Mouse (Mus musculus): ENCODE measurements around the gene Arhgap10.

Arhgap10 gene

DNA sequence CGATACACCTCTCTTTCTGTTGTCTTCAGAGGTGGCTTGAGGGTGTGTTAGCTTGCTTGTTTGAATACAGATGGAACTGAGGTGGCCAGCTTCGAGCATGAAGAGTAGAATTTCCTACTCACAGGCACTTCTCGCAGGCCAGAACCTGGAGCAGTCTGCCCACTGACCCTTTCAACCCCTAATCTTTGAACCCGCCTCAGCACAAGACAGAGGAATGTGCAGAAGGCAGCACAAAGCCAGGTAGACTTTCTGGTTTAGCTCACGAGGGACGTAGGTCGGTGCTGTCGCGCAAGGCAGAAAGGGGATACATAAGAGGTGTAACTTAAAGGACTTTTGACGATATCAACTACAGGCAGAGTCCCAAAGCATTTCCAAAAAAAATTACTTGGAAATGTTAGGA, 908 bp downstream of the Arhgap10 start:
- DNase-seq (ENCODE audit: low spot score), result peak; percentile 85

DNA sequence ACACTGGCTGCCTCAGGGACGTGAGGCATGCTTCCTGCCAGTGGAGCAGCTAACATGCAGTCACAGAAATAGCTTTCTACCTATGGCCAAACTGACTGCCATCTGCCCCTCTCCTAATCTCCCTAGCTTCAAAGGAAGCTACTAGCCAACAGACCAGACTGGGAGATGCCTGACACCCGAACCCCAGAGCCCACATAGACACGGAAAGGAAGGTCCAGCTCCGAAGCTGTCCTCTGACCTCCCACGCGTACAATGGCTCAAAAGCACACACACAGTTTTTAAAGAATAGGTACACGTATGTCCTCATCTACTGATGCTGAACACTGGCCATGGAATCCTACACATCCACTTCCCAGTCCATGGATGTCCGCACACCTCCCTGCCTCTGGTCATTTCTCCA, 2.0 kb downstream of the Arhgap10 start:
- DNase-seq (ENCODE audit: low spot score), result no peak

DNA sequence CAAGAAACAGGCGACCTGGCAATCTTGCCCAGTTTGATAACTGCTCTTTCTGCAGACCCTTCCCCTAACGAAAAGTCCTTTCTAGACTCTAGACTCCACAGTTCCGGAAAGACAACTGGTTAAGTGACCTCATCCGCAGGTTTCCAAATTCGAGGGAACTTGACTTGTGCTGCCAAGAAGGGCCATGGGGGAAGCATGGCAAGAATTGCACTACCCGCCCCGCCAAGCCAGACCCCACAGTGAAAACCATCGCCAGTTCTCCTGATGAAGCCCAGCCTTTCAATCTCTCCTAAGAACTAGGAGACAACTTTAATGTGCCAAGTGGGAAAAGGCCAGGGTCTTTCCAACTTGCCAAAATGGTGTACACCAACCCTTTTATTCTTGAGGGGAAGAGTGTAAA, 2.6 kb downstream of the Arhgap10 start:
- no peak for DNase-seq (ENCODE audit: low spot score)

DNA sequence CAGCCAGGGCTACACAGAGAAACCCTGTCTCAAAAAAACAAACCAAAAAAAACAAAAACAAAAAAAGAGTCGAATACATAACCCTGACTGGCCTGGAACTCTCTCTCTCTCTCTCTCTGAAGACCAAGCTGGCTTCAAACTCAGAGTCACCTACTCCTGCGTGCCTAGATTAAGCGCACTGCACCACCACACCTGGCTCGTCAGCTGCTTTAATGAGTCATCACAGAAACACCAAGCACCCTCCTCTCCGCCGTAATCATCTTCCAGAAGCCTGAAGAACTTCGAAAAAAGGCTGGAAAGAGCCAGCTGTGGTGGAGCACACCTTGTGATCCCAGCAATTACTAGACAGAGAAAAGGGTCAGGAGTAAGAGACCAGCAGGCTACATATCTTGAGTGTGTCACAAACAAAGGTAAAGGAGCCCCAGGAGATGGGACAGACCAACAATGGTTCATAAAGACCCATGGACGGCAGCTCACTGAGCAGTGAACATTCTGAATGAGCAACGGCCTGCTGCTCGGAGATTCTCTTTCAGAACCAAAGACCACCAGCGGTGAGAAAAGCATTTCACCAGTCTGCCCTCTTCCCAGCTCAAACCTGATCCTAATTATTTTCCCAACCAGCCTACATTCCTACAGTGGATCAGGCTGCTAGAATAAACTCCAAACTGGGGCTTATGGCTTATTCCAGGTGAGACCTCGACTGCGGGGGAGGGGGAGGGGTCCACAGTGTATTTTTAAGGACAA, 5.8 kb downstream of the Arhgap10 start:
- no peak for DNase-seq (ENCODE audit: low spot score)

DNA sequence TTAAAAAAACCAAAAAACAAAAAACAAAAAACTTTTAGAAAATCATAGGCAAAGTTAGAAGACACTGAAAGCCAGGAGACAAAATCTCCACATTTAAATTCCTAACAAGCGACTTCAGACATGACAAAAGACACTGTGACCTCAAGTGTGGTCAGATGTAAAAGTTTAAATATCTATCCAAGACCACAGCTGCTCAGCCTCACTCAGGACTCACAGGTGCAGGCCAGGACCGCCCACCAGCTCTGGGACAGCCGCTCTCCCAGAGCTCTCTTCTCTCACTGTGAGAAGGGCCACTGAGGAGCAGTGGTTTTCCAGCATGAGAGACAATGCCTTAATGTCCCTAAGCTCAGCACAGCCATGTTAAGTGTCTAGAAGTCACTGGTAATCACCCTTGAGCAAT, 7.3 kb downstream of the Arhgap10 start:
- DNase-seq (ENCODE audit: low spot score), result no peak

DNA sequence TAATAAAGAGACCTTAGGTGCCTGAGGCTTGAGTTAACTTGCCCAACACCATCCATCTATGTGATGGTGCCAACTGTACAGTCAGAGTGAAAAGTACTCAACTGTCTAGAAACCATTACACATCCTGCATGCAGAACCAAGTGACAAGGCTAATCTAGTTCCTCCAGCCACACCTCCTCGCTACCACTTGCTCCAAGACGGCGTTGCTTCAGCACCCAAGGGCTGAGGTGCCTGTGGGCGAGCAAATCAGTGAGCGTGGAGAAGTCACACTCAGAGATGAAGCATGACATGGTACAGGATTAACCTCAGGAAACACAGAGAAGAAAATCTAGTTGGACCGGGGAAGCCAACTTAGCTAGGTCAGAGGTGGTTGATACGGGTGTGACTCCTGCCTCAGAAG, 8.7 kb downstream of the Arhgap10 start:
- DNase-seq (ENCODE audit: low spot score), result no peak

DNA sequence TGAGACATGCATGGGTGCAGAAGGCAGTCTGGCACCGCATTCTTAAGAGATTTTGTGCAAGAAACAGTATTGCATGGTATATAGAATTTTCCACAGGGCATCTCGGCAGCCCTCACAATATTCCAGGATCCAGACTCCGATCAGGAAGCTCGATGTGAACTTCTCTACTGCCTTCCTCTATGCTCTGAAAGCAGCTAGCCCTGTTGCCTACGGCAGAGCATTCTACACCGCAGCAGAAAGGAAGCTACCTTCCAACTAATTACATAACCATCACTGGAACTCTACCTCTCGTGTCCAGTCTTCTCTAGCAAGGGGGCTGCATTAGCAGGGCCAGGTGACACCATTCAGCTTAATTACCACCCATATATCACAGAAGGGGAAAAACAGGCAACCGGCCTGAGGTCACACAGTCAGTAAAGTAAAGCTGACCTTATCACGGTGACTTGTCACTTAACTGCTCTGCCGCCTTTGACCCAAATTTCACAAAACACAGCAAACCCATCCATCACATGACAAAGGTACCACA, 10.2 kb downstream of the Arhgap10 start:
- no peak for DNase-seq (ENCODE audit: low spot score)

DNA sequence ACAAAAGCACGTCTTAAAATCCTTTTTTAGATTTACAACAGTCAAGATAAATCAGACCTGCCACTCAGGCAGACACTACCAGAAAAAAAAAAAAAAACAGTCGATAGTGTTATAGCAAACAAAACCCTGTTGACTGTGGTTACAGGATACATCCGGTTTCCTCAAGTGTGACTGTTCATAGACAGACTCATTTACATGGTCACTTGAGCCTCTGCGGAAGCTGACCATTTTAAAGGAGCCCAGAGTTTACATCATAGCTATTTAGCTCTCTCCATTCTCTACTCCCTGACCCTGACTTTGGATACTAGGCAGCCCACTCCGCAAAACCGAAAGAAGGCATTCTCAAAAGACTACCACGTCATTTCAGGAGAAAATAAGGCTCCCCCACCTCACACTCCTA, 11.2 kb downstream of the Arhgap10 start:
- no peak for DNase-seq (ENCODE audit: low spot score)

DNA sequence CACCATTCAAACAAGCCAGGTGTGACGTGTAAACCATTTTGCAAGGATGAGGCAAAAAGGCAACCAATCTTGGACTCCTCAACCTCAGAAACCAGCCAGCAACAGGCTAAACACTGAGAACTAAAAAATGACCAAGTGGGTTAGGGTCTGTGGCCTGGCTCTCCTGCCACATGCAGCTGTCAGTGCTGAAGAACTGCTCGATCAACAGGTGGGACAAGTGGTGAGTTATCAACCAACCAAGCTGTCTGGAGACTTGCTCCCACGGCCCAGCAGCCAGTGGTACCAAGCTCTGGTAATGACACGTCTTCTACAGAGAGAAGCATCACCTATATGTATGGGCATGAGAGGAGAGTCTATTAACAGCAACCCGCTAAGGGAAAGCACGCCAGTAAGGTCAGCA, 15.2 kb downstream of the Arhgap10 start:
- no peak for DNase-seq (ENCODE audit: low spot score)

DNA sequence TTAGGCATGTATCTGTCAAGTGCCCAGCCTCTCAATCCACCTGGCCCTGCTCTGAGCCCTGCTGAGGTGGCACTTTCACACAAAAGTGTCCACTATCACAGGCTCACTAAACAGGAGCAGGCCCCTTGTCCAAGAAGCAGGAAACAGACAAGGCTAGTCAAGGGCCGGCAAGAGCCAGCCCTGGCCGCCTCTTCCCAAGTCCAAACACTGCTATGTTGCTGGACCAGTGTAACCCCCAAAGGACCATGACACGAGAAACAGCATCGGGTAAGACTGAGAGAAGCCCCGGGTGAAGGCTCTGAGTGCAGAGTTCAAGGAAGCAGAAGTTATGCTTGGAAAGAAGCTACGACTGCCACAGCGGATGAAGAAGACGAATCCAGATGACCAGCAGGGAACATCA, 16.6 kb downstream of the Arhgap10 start:
- DNase-seq (ENCODE audit: low spot score), result no peak

DNA sequence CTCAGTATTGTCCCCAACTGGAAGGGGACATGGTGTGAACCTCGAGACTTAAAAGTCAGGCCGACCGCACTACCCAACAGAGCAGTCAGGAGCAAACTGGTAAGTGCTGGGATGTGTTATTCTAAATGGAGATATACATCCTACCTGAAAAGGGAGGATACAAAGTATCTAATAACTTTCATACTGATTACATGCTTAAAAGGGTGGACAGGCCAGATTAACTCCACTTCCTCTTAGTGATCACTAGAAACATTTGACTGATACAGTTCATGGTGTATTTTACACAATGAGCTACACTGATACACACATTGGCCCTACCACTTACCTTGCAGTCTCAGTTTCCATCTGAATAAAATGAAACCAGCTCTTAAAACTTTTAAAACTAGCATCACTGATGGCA, 17.5 kb downstream of the Arhgap10 start:
- no peak for DNase-seq (ENCODE audit: low spot score)

DNA sequence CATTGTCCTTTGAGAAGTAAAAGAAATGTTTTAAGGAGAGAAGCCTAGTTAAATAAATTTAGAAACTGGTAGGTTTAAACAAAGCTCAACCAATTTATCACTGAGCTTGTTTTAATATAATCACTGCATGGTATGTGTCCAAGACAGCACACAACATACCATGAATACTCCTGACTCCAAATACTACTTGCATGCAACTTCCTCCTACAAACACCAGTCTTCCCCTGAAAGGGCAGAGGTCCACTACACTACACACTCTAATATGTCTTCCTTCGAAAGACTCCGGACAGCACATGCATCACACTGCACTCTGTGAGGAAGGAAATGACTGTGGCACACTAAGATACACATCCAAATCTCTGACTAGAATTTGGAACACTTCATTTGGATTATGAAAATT, 20.3 kb downstream of the Arhgap10 start:
- no peak for DNase-seq (ENCODE audit: low spot score)

DNA sequence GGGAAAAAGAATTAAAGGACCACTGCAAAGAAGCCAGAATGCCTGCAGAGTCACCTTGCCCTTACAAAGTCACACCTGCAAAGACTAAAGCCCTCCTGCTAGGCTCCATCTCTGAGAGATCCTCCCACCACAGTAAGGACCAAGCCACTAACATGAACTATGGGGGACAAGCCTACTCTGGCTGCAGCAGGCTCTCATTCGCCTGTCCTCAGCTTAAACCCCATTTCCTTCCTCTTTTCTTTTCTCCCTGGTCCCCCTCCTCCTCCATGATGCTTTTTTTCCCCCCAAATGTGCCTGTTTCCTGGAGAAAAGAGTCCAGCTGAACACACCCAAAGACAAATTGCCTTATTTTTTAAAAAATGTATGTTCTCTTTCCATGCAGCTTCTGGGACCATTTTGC, 21.5 kb downstream of the Arhgap10 start:
- no peak for DNase-seq (ENCODE audit: low spot score)

DNA sequence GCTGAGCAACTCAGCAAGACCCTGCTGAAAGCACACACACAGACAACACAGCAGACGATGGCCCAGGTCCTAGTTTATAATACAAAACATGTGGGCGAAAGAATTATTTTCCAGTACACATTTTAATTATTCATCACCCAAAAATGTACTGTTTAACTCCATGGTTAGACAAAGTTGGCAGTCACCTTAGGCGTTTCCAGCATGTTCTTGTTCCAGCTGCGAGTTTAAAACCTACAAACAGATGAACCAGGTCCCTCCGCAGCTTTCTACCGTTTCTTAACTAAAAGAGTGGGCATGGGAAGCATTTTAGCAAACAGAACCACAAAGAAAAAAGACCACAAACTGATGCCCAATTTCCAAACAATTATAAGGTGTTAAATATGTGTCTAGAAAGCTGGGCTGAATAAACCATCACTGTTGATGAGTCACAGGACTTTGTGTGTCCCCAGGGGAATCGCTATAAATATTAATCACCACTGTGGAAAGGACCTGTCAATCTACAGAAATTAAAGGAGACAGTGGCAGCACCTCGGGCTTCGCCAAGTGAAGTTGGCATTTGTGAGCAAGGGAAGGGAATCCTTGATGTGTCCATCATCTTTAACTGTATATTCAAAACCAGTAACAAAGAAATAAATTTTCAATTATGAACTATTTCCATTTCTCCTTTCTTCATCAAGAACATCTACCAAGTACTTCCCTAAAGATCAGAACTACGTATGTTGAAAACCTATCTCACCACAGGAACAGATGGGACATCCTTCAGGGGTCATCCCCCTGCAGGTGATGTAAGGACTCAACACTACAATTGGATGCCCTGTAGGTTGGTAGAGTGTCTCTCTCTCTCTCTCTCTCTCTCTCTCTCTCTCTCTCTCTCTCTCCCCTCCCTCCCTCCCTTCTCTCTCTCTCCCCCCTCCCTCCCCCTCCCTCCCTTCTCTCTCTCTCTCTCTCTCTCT, 23.1 kb downstream of the Arhgap10 start:
- DNase-seq (ENCODE audit: low spot score), result no peak

DNA sequence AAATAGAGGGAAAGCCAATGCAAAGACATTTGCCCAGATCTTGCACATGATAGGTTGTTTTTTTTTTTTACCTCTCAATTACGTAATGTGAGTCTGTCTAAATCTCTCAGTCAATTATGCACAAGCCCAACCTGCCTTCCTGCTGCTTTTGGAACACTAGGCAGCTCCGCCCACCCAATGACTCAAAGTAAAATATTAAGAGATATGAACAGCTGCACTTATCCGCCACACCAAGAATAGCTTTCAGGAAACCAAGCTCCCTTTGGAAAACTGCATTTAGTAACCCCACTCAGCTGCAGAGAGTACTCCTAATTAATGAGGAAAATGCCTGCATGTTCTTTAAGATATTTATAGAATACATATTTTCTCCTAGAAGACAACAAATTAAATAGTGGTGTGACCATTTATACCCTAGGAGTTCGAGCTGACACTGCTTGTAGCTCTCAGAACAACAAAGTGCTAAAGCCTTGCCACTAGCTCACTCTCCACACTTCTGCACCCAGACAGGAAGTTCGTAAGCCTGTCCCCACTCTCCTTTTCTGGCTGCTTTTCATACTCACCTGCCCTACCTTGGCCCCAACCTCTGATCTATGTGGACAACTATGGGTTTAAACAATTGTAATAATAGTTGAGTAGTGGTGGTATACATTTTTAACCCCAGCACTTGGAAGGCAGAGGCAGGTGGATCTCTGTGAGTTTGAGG, 25.2 kb downstream of the Arhgap10 start:
- DNase-seq (ENCODE audit: low spot score), result no peak

DNA sequence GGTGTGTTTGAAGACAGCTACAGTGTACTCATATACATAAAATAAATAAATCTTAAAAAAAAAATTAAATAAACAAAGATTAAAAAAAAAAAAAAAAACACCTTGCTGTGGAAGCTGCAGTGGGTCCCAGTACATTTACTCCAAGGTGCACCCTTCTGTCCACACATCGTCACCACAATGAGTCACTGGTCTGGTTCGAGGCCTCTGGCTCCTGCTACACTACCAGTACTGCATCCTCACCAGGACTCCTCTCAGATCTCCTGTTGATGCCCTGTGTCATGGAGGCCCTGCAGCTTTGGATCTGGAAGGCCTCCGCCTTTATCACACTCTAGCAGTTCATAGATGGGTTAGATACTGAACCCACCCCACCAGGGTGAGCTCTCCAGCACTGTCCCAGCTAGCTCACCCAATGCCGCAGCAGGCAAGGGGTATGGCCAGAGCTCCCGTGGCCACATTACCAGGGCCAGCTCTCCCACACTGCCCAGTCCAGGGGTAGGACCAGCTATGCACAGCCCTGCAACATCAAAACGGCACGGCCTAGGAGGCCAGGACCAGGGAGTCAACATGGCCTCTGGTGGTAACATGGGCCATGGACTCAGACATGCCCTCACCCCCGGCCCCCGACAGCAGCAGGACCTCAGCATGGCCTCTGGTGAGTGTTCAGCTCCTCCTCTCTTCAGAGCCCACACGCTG, 26.4 kb downstream of the Arhgap10 start:
- no peak for DNase-seq (ENCODE audit: low spot score)

DNA sequence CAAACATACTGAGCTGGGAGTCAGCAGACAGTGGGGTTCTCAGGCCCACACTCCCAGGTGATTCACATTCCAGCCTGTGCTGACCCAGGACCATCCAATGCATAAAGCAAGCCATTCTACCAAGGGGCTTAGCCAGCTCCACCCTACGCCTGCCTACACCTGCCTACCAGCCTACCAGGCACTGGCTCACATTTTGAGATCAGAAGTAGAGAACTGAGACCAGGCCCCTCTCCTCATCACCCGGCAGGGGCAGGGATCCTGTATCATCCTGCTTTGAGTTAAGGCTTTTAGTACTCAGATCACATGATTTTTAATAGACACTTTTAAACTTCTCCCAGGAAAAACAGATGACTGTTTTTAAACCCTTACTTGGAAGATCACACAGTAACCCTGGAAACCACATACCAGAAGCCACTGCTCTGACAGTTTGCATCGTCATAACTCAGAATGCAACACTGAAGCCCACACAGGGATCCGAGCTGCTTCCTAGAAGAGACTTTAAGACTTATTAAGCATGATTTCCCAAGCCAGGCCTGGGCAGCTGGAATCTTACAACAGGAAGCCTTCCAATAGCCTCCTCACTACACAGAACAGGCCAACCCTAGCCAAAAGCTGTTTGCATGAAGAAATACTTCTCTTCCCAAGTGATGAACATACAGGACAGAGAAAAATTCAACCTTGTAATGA, 27.5 kb downstream of the Arhgap10 start:
- peak; percentile 61 for DNase-seq (ENCODE audit: low spot score)

DNA sequence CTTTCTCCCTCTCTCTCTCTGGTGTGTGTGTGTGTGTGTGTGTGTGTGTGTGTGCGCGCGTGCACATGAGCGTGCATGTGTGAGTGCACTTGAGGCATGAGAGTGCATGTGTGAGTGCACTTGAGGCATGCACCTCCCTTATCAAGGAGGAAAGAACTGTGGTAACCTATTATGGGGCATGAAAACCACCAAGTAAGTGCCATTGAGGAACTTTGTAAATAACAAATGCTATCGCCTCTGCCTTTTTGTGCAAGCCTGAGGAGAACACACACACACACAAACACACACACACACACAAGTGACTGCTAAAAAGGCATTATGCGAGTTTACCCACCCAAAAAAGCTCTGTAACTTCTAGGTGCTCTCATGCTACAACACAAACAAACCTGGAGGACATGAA, 28.5 kb downstream of the Arhgap10 start:
- no peak for DNase-seq (ENCODE audit: low spot score)

DNA sequence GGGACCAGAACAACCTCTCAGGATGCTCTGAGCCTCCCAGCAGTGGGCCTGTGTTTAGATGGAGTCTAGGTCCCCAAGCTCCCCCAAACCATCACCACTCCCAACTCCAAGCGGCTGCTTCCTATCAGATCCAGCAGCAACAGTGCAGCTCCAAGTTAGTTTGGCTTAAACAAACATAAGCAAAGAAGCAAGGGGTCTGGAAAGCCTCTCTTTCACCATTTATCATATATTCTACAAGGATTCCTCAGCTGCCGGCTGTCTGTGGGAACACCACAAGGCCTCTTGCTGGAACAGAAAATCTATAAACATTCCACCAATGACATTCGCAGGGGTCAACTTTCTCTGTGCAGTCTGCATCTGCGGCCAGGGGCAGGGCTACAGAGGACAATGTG, 29.5 kb downstream of the Arhgap10 start:
- DNase-seq (ENCODE audit: low spot score), result peak; percentile 43

DNA sequence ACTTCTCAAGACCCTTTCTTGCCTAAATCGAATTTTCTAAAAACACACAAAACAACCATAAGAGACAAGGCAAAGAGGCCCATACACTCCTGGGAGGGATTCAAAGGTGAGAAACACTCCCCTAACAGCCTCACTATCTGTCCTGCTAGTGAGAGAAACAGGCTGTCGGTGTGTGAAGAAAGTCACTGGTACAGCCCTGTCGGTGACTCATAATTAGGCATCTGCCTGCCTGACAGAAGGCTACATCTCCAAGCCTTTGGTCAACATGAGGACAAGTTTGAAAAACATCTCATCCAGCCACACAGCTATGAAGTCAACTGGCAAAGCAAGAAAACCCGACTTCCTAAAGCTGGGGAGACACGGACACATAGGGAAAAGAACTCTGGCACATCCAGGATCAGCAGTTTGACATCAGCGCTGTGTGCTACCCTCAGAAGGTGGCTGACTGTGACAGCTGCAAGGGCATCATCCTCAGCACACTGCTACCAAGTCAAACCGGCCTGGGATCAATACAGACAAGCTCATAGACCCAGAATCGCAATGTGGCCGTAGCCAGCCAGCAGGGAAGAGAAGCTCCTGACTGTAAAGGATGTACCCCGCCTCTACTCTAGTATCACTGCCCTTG, 30.1 kb downstream of the Arhgap10 start:
- DNase-seq (ENCODE audit: low spot score), result no peak

DNA sequence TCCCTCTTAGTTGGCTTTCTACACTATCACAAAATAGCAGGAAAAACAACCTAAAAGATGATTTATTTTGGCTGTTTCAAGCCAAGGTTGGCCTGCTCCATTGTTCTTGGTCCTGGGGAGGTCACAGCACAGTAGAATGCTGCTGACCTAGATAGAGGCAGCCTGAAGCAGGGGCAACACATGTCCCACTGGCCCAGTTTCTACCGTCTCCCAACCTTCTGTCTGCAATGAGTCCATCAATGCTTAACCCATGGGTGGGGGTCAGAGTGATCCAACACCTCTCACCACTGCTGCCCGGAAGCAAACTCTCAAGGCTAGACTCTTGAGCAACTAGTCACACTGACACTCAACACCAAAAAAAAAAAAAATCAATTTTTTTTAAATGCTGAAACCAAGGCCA, 31.0 kb downstream of the Arhgap10 start:
- DNase-seq (ENCODE audit: low spot score), result no peak

Measured in yolk sac, embryonic 10.5 days (tissue).